Comparison of ENCODE assay signal across 8 mouse cellular contexts in genomic region chr5:137533117-137533827, GRCm38 (mm10). TPM values are rescaled to one million over a fixed set of nuclear protein-coding genes. Genes with fewer than 3 reads are reported as not detected.
DNase-seq lines count a peak whose midpoint lies in the region; ATAC-seq lines count a peak whose summit lies in the region.

Gene Epo, minus strand, starts transcription at chr5:137533242.
Gene Gnb2, minus strand, starts transcription at chr5:137533510.

- peak within 1 kb of the TSS; percentile 97 for H3K27ac ChIP-seq in hindbrain, embryonic 16.5 days (ENCODE audit: low read depth, low read length)
- peak within 1 kb of the TSS; percentile 94 for H3K27ac ChIP-seq in macrophage

- peak within 1 kb of the TSS; percentile 98 for H3K9ac ChIP-seq in hindbrain, embryonic 16.5 days (ENCODE audit: low read depth, low read length)

- peaks cover 47% of the 10 kb centered on the region for H3K79me2 ChIP-seq in macrophage (ENCODE audit: inconsistent target)

- WGBS in hindbrain, embryonic 16.5 days, result 0% methylated on average over 24 of the region's 40 CpGs
- WGBS in macrophage (ENCODE audit: missing documents), result under 1% methylated on average over 40 of the region's 40 CpGs

- peak within 1 kb of the TSS; percentile 94 for H3K4me3 ChIP-seq in hindbrain, embryonic 16.5 days (ENCODE audit: low read length)
- H3K4me3 ChIP-seq in macrophage (ENCODE audit: inconsistent target), result peak within 1 kb of the TSS; percentile 97

- ATAC-seq in hindbrain, embryonic 16.5 days, result peak; percentile 74

- peaks cover 10% of the 10 kb centered on the region for H3K36me3 ChIP-seq in hindbrain, embryonic 16.5 days (ENCODE audit: control insufficient read depth, insufficient read depth, low read length)
- peaks cover 21% of the 10 kb centered on the region for H3K36me3 ChIP-seq in macrophage (ENCODE audit: inconsistent target)

- H3K4me2 ChIP-seq in hindbrain, embryonic 16.5 days (ENCODE audit: low read length), result peak within 1 kb of the TSS; percentile 69

- DNase-seq in WW6 (ENCODE audit: low read depth, low spot score), result peak; percentile 89
- DNase-seq in cerebellum, postnatal 4 days (ENCODE audit: low spot score in 2 of 2), result peak; percentile 94 to 98
- DNase-seq in gastrocnemius, adult 18-20 months (ENCODE audit: low spot score), result peak; percentile 99
- peak; percentile 95 to 98 for DNase-seq in left cerebral cortex, adult 18-20 months (ENCODE audit: low spot score in 2 of 2)
- DNase-seq in right cerebral cortex, adult 18-20 months, result peak; percentile 97
- DNase-seq in urinary bladder, postnatal 10 days (ENCODE audit: low spot score), result peak; percentile 90

- peaks cover 22% of the 10 kb centered on the region for H3K4me1 ChIP-seq in hindbrain, embryonic 16.5 days (ENCODE audit: control insufficient read depth, insufficient read depth, low read depth, low read length)

- H3K27me3 ChIP-seq in hindbrain, embryonic 16.5 days (replicated peaks; ENCODE audit: control insufficient read depth, insufficient read depth, low read length), result no peaks in the 10 kb centered on the region

- no peaks in the 10 kb centered on the region for H3K9me3 ChIP-seq in hindbrain, embryonic 16.5 days (ENCODE audit: control insufficient read depth, low read length)

RNA-seq across cellular contexts. Expression of gene Epo, which starts in this region (rescaled TPM):
- total RNA-seq in gastrocnemius, adult 18-20 months (2021), result not detected
- polyA plus RNA-seq in hindbrain, embryonic 16.5 days (2015; fragmentation: Nextera tagmentation; extraction: Ambion mirVana), result not detected in 2 replicates
- not detected for total RNA-seq in left cerebral cortex, adult 18-20 months (2021)
- total RNA-seq in macrophage (2018; cell fraction: chromatin; rRNA removed), result not detected
- not detected for total RNA-seq in macrophage (2018; cell fraction: cytosol; rRNA removed)
- not detected for total RNA-seq in macrophage (2018; cell fraction: nucleus; rRNA removed)
- polyA plus RNA-seq in macrophage (2018), result not detected in 3 replicates

RNA-seq across cellular contexts. Expression of gene Gnb2, which starts in this region (rescaled TPM):
- 100 to 1,000 TPM; 111 to 134 TPM for total RNA-seq in gastrocnemius, adult 18-20 months (2021)
- 519 and 521 TPM in 2 replicates for polyA plus RNA-seq in hindbrain, embryonic 16.5 days (2015; fragmentation: Nextera tagmentation; extraction: Ambion mirVana)
- 100 to 1,000 TPM; 607 to 661 TPM for total RNA-seq in left cerebral cortex, adult 18-20 months (2021)
- total RNA-seq in macrophage (2018; cell fraction: chromatin; rRNA removed), result 100 to 1,000 TPM; 153 to 413 (median 282) TPM
- total RNA-seq in macrophage (2018; cell fraction: cytosol; rRNA removed), result 100 to 1,000 TPM; 299 to 454 (median 389) TPM
- 100 to 1,000 TPM; 187 to 398 (median 299) TPM for total RNA-seq in macrophage (2018; cell fraction: nucleus; rRNA removed)
- 139 to 347 TPM (median 316 TPM) in 3 replicates for polyA plus RNA-seq in macrophage (2018)

Comparison
In these comparisons a context has a peak if more than half of its experiments do, and no peak if none do; other contexts are left out.
1. Peak in every context shown above with its lines: DNase-seq, ATAC-seq, H3K4me3 ChIP-seq and H3K27ac ChIP-seq.
2. RNA of gene Gnb2 (total RNA-seq): 607 to 661 TPM in left cerebral cortex, adult 18-20 months; 111 to 134 TPM in gastrocnemius, adult 18-20 months; every median in the first group is over 4 times any median in the second.